Mouse (Mus musculus) layer of hippocampus, postnatal 14 days (tissue): ENCODE measurements at regions not wholly inside any gene's neighbourhood (a gene's known extent, or its start where the extent isn't known, plus 50 kb on each side); places are given as distances from the start of the nearest gene placed in this dataset.
"Not testable (repeated sequence)": the region's sequence is repeated elsewhere in the genome, so short reads cannot be mapped to it uniquely, and the experiment has no call there.

Source experiments
- DNase-seq, 2 experiments: peaks; one replicate each; pipeline ENCODE4 v3.0.0; 2021 to 2022; ENCODE audit warnings: low spot score in 2 of 2, mixed read lengths in 1 of 2

DNA sequence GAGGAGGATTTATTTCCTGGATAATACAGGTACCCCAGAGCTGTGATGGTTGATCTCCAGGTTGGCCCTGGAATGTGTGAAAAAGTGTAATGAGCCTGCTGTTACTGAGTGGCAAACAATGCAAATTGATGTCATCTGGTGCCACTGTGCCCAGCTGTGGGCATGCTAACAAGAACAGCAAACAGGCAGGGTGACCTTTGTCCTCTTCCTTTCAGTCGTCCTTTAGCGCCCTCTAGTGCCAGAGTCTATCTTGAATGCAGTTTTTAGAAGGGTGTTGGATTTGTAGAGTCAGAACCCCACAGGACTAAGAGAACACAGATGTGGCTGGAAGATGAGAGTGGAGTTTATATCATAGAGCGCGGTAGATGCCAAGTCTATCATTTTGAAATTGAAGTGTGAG lies 164.3 kb downstream of the Sdhaf3 start:
- peak; percentile 2 to 20 for DNase-seq

DNA sequence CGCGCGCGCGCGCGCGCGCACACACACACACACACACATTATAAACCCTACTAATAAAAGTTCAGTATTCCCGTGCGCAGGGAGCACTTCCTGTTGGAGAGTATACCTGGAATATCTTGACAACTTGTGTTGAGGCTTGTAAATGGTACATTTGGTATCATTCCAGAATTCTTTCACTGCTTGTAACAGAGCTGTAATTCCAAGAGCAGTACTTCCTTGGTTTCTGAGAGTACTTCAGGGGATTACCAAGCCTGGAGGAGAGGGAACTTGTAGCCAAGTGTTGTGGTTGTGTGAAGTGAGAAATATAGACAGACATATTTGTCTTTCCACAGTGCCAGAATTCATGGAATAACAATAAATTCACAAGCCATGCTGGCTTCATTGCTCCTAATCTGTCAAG lies 177.2 kb downstream of the Sdhaf3 start:
- no peak for DNase-seq

DNA sequence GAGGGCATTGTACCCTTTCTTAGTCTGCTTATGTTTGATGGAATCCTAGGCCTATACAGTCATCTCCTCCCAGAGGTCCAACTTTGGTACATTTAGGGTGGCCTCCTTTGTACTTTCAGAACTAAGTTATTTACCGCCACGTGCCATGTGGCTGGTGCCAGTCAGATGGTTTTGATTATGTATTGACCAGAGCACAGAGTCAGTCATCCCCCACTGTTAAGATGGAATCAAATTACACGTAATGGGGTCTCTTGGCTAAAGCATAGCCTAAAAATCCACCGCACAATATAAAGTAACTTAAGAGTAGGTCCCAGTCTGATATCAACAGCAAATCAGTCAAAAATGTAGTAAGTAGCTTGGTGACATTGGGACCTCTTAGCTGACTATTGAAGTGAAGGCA lies 178.3 kb downstream of the Sdhaf3 start:
- DNase-seq: no peak

DNA sequence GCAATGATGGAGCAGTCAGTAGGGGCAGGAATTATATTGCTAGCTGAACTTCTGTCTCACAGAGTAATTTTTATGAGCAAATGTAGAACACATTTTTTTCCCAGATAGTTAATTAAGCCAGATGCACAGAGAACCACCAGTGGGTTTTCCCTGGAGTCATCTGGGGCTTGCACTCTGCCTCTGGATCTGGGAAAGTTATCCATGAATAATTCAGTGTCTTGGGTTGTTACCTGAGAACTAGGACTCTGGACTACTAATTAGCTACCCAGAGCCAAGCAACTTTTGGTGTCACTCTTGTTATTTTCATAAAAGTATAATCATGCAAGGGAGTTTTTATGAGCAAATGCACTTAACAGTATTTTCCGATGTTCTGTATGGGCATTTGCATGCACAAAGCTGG lies 179.1 kb downstream of the Sdhaf3 start:
- DNase-seq: no peak

DNA sequence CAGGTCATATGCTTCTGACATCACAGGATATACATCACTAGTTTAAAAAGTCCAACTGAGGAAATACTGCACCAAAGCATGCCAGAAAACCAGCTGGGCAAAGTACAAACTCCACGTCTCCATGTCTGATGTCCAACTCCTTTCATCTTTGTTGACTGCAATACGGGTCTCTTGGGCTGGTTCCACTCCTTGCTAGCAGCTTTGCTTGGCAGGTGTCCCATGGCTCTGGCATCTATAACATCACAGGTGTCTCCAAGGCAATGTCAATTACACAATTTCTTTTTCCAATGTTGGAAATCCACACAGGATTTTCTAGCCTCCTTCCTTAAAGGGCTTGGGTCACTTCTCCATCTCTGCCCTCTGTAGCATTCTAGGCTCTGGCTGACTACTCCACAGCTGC lies 225.9 kb downstream of the Sdhaf3 start:
- no peak for DNase-seq

DNA sequence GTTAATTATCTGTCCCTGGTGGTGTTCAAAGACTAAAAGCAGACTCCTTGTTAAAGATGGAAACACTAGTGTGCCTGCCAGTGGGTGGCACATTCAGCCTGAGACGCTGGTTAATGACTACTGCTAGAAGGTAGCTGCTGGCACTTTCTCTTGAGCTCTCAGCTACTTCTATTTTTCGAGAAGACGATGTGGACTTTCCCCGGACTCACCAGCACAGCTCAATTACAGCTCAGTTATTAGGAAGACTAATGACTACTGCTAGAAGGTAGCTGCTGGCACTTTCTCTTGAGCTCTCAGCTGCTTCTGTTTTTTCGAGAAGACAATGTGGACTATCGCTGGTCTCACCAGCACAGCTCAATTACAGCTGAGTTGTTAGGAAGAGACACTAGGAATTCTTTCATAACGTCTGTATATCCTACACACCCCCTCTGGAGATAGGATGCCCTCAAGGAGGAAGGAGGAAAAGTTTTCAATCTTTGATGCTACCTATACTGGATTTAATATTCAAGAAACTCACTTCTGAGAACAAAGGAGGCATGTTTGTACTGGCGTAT lies 243.3 kb downstream of the Sdhaf3 start:
- no peak for DNase-seq

DNA sequence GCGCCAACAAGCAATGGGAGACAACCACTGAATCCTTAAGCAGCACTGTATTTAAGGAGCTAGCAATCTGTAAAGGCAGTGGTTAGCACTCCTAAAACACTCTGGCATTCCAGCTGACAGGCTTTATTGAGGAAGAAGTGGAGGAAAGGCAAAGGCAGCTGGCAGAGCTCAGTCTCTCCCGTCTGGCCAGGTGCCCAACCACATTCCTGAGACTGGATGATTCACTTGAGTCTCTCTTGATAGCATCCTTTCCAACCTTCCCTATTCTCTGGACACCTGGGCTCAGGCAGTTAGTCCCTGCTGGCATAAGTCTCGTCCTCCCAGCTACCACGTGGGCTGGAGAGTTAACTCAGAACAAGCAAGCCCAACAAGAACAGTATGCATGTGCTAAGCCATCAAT lies 260.1 kb downstream of the Sdhaf3 start:
- no peak for DNase-seq

DNA sequence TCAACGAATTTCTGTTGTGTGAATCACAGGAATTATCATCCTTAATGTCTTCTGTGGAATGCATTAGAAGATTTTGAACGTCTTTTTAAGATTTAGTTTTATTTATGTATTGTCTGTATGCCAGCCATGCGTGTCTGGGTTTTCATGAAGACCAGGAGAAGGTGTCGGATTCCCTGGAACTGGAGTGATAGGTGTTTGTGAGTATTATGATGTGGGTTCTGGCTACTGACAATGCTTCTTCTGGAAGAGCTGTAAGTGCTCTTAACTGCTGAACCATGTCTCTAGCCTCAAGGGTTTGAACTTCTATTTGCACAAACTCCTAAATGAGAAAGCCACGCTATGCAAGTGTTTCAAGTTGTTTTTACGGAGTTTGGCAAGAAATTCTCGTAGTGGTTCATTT lies 296.5 kb downstream of the Sdhaf3 start:
- no peak for DNase-seq

DNA sequence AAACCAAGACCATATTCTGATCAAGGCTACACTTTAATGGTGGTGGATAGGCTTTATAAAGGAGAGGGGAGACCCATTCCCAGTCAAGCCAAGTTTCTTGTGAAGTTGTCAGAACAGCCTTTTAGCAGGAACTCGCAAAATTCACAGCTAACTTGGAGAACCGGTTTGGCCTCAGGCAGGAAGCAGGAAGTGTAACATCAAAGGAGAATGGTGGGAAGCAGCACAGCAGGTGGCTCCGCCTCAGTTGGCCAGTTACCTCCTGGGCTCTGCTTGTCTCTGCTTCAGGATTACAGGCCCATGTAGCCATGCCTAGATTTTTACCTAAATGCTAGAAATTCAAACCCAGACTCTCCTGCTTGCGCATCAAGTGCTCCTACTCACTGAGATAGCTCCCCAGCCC lies 277.2 kb upstream of the Tac1 start:
- no peak for DNase-seq

DNA sequence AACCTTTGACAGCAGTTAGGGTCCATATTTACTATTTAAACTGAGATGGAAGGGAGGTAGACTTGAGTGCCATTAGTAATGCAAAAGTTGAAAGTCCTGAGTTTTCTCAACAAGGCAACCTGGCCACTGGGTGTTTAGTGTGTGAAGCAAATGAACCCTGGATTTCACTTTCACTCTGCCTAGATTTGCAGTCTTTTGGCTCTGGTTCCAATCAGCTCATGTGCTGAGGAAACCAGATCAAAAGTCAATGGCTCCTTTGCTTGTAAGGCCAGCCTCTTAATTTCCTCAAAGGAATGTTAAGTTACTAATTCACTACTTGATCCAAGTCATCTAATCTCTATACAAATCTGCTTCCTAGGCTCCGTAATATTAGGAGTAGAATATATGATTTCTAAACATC lies 247.7 kb upstream of the Tac1 start:
- DNase-seq: no peak

DNA sequence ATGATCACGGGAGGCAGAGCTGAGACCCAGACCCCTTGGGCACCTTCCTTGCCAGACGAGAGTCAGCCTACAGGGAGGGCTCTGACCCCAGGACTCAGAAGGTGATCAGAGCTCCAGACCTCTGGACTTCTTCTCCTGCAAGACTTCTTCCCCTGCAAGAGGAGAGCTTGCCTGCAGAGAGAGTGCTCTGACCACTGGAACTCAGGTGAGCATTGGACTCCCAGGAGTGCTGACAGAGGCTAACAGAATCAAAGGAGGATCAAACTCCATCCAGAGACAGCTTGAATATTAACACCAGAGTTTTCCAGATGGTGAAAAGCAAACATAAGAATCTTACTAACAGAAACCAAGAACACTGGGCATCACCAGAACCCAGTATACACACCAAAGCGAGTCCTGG lies 241.2 kb upstream of the Tac1 start:
- DNase-seq: no peak

DNA sequence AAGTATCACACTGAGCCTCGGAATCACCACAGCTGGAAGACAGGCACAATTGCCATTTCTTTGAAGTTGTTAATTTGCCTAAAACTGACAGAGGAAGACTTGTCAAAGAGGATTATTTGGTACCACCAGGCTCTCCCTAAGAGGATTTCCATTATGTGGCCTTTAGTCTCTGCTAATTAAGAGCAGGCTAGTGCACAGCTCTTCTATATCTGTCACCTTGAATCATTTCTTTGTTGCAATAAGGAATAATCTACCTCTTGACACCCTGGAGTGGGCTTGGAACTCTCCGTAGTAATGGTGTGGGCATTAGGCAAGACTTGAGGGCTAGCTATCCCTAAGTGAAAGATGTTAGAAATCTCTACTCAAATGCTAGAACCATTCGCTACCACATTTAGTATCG lies 227.7 kb upstream of the Tac1 start:
- DNase-seq: no peak

DNA sequence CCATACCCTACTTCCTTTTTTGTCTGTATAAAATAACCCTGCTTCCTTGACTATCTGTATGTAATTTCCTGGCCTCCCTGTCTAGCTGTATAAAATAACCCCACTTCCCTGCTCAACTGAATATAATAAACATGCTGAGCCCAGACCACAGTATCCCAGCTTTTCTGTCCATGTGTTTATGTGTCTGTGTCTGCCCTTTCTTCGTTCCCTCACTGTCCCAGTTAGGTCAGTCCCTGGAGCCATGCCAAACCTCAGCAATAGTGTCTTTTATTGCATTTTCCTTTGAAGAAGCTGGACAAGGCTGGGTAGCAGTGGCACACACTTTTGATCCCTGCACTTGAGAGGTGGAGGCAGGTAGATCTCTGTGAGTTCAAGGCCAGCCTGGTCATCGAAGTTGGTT lies 198.0 kb upstream of the Tac1 start:
- no peak for DNase-seq

DNA sequence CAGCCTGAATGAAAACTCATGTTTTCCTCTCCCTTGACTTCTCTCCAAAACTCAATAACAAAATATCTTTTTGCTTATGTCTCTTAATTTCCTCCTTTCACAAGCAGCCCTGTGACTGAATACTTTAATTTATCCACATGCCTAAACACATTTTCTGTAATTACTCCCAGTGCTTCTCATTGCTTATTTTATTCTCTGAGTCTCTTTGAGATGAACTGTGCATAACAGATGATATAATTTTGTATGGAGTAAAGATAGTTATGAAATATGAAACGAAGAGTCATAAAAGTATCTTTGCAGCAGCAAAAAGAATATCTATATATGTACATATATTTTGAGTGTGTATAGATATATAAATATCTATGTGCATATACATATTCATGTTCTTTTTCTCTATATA lies 187.5 kb upstream of the Tac1 start:
- no peak for DNase-seq

DNA sequence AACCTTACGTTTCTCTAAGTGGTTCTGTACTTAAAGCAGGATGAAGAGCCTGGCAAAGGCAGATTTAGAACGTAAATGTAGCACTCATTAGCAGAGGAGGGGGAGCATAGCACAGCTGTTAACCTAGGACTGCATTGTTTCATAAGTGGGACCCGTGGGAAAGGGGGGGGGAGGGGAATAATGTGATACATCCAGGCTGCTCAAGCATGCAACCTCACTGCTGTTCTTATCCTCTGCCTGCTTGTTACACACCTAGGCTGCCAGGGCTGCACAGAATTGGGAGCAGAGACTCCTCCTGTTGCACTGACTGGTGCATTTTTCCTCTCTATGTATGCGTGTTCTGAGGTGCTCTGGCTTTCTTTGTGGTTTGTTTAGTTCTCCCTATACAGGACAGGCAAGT lies 180.1 kb upstream of the Tac1 start:
- DNase-seq: no peak

DNA sequence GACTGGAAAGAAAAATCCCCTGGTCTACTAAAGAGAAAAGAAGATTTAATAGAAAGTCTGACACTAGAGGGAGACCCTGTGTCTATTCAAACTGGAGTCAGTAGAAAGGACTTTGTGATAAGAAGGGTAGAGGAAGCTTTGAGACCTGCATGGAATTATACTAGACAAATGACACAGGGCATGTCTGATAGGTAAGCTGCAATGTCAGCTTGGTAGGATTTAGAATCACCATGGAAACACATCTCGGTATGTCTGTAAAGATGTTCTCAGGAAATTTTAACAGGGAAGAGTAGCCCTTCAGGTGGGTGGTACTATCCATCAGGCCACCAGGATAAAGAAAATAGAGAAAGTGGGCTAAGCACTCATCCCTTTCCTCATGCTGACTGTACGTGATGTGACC lies 178.8 kb upstream of the Tac1 start:
- DNase-seq: no peak

DNA sequence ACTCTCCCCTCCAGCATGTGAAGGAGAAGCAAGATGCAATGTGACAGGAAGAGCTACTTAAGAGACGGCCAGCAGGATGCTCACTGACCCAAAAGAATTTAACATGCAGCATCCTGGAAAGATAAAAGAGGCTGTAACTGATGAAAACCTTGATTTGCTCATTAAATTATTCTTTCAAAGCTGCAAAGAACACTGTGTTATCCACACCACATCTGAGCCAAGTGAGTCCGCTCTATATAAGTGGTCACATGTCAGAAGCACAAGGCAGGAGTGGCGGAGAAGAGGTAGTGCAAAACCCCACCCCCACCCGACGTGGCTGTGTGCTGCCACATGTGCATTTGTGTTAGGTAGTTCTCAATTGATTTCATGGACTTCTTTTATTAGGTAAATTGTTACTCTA lies 176.0 kb upstream of the Tac1 start:
- DNase-seq: no peak

DNA sequence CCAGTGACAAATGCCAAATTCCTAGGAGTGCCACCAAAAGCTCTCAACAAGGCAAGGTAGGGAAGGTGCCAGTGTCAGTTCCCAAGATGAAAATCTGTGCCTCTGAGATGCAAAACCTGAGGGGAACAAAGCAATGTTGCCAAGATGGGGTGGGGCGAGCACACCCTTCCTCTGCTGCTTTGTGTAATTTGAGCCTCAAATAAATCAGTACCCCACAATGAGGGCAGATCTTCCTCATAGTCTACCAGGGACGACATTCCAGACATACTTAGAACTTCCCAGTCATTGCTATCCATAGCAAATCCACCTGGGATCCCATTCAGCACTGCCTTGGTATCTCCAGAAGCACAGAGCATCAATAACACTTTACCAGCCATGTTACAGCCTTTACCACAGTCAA lies 129.9 kb upstream of the Tac1 start:
- no peak for DNase-seq

DNA sequence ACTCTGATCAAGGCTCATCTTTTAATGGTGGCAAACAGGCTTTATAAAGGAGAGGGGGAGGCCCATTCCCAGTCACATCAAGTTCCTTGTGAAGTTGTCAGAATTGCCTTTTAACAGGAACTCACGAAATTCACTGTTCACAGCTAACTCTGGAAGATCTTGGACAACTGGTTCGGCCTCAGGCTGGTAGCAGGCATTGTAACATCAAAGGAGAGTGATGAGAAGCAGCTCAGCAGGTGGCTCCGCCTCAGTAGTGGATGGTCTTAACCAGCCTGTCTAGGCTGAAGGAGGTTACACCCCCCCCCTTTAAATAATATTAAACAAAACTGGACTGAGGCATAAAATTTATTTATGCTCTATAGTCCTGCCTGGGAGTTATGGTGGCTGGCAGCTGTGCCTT lies 113.0 kb upstream of the Tac1 start:
- DNase-seq: no peak

DNA sequence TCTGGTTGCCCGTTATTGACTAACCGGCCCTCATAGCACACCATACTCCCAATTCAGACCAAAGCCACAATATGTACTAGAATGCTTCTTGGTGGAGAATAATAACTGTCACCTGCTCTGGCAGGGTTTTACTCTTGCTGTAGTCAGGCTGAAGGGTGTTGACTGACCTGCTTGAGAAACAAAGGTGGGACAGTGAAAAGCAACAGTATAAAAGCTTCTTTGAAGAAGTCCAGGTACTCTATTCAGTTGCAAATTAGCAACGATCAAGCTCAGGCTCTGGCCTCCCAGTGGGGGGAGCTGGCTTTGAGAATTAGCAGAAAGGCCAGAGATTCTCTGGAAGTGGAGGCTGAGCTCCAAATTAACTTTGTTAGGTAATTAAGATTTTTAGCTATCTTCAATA lies 112.4 kb upstream of the Tac1 start:
- not testable (repeated sequence) for DNase-seq

DNA sequence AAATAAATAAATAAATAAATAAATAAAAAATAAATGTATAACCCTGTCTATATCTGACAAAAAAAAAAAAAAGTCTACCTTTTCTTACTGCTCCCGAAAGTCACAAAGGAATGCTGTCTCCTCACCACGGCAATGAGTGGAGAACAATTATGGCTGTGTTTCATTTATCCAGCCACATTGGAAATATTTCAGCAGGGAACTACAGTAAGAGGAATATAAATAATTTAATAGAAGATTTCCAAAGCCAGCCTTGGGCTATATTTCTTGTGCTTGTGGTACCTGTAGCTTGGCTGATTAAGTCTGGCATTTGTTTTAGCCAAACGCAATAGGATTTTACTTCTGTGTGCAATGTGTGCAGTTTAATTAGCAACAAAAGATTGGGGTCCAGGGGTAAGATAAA lies 98.8 kb upstream of the Tac1 start:
- no peak for DNase-seq

DNA sequence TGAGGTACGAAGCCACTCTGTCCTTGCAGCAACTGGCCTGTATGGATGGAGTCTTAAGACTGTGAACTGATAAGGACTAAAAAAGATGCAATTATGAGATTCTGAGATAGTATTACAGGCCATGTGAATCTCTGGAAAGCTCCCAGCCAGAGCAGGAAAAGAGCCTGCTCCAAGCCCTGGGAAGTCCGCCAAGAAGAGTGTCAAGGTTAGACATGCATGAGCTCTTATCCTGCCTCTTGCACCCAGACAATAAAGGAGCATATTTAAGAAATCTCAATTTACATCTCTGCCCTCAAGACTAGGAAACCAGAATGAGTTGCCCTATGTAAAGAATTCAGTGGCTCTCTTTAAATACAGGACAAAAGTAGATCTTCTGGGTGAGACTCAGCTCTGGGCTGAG lies 90.8 kb upstream of the Tac1 start:
- DNase-seq: no peak

DNA sequence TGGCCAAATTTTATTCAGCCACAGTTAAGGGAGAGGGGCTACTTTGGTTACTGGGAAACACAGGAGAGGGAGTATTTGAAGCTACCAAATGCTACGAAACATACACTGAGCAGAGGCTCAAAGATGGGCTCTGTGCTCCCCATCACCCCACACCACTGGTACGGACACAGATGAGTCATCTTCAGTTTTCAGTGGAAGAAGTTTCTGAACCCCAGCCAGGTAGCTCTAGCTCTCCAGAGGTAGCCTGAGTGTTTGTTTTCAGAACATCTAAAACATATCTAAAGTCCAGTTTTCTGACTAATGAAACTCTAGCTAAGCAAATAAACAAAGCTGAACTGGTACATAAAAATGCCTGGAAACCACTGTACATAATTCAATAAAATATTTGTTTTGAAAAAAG lies 90.3 kb upstream of the Tac1 start:
- DNase-seq: no peak

DNA sequence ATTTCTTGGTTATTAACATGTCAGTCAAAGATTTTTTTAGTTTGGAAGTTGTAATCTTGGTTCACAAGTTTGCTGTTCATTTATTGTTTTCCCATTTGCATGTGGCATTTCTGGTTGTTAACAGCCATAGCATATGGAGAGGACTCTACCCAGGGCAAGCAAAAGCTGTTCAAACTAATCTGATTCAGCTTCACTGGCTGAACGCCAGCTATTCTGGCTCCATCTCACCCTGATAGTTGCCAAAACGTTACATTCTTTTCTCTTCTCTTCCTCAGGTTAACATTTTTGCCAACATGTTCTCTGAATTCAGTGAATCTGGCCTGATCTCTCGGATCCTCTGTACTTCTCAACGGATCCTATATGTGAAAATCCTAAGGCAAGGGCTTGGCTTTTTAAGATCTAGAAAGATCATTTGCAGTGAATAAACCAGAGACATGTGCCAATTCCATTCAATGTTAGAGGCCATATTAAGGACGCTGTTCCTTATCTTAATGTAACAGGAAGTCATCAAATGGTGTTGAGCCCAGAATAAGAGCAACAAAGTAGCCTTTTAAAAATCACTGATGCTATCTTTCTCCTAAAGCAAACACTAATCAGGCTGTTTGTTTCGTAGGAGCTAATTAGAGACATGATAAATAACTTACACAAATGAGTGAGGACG lies 82.2 kb upstream of the Tac1 start:
- DNase-seq: peak; percentile 22 to 54
